Mouse (Mus musculus) stomach, postnatal 0 days (tissue): ENCODE data around the gene Ubl4b. TPM values are rescaled to one million over a fixed set of nuclear protein-coding genes. Genes with fewer than 3 reads are reported as not detected.

Experiments
- ATAC-seq: fragments of 200-750 bp; cut with Nextera tagmentation; 2 replicates; pipeline ENCODE4 v1.8.0; 2017; ENCODE audit not compliant: low FRiP score, low TSS enrichment
- DNase-seq: peaks from one replicate; pipeline ENCODE4 v3.0.0-alpha.2; 2016; ENCODE audit warnings: low spot score
- H3K27ac ChIP-seq: fragments of 300-500 bp; sonication (generic); replicated peaks from 2 replicates; pipeline ENCODE4 v1.5.1; 2014; ENCODE audit warnings: mild to moderate bottlenecking, control low read depth
- H3K27me3 ChIP-seq: fragments of 300-500 bp; sonication (generic); 2 replicates; pipeline ENCODE4 v1.6.1; 2014; ENCODE audit warnings: low read length; ENCODE audit not compliant: control insufficient read depth, insufficient read depth
- H3K36me3 ChIP-seq: fragments of 300-500 bp; sonication (generic); 2 replicates; pipeline ENCODE4 v1.6.1; 2014; ENCODE audit warnings: low read length, mixed read lengths; ENCODE audit not compliant: control insufficient read depth, insufficient read depth
- H3K4me1 ChIP-seq: fragments of 300-500 bp; sonication (generic); replicated peaks from 2 replicates; pipeline ENCODE4 v1.6.1; 2014; ENCODE audit warnings: antibody characterized with exemption; ENCODE audit not compliant: control insufficient read depth, insufficient read depth
- H3K4me2 ChIP-seq: fragments of 300-500 bp; sonication (generic); replicated peaks from 2 replicates; pipeline ENCODE4 v1.6.1; 2014; ENCODE audit warnings: low read depth, mild to moderate bottlenecking, control low read depth, moderate library complexity
- H3K4me3 ChIP-seq: fragments of 300-500 bp; sonication (generic); 2 replicates; pipeline ENCODE4 v1.5.1; 2014; ENCODE audit warnings: low read depth, low read length, control low read depth
- H3K9ac ChIP-seq: fragments of 300-500 bp; sonication (generic); 2 replicates; pipeline ENCODE4 v1.6.1; 2014; ENCODE audit warnings: mild to moderate bottlenecking, low read length, control low read depth, mixed read lengths
- H3K9me3 ChIP-seq: fragments of 300-500 bp; sonication (generic); 2 replicates; pipeline ENCODE4 v1.6.1; 2016; ENCODE audit warnings: low read length; ENCODE audit not compliant: control insufficient read depth
- CTCF ChIP-seq: IDR thresholded peaks from 2 replicates; pipeline ENCODE4 v1.5.1; 2016; ENCODE audit warnings: antibody characterized with exemption, low read depth, mild to moderate bottlenecking, moderate library complexity
- EP300 ChIP-seq: optimal IDR thresholded peaks from 2 replicates; pipeline ENCODE3; 2016; ENCODE audit warnings: antibody characterized with exemption
- WGBS: fragments of 180-500 bp; shearing (Covaris S2); extraction: QIAGEN DNeasy Blood & Tissue Kit; methylation state at CpG from one replicate; pipeline ENCODE4 v1.1.7; 2014; 5-methylcytosine and 5-hydroxymethylcytosine counted together
- polyA plus RNA-seq: library from polyadenylated mRNA; unstranded; fragments of >200 nt; fragmentation: Nextera tagmentation; extraction: Ambion mirVana; gene quantifications from 2 replicates; pipeline ENCODE4 v1.2.1, GENCODE M21; 2015

The Ubl4b gene
- polyA plus RNA-seq, 1 experiment from 2014 or later, result not detected

- peak overlapping the region; percentile 44 for H3K4me2 ChIP-seq
- no peaks in the 10 kb centered on the region for H3K36me3 ChIP-seq
- H3K4me3 ChIP-seq, result peak overlapping the region; percentile 17; the same call in 1 of the 2 replicates
- peak overlapping the region; percentile 23; the same call in 1 of the 2 replicates for H3K9ac ChIP-seq
- TF ChIP-seq CTCF (no peak), EP300 (no peak)
- H3K4me1 ChIP-seq, result no peaks in the 10 kb centered on the region
- 0 out of 2 replicates have a peak overlapping the region, but pooled peaks have one; percentile 18 for H3K27ac ChIP-seq
- peak; percentile 23 for DNase-seq
- no peaks in the 10 kb centered on the region for H3K9me3 ChIP-seq
- WGBS, result 3% methylated on average over 17 of the region's 17 CpGs
- no peaks in the 10 kb centered on the region for H3K27me3 ChIP-seq
- peak; percentile 66; the same call in 1 of the 2 replicates for ATAC-seq
These were observed 17.9 kb downstream of the Ubl4b start for GRCm38 (mm10) chr3:107536810-107537503.

GRCm38 (mm10) chr3:107534951-107535350 lies 19.9 kb downstream of the Ubl4b start:
- DNase-seq (no peak), ATAC-seq (no peak)
- no peak overlapping the region for H3K27ac ChIP-seq
- H3K36me3 ChIP-seq, result no peaks in the 10 kb centered on the region
- H3K27me3 ChIP-seq, result no peaks in the 10 kb centered on the region
- no peaks in the 10 kb centered on the region for H3K9me3 ChIP-seq
- 85% methylated on average over 7 of the region's 7 CpGs for WGBS
- no peak for TF ChIP-seq CTCF
- TF ChIP-seq EP300, result no peak
- no peak overlapping the region for H3K4me3 ChIP-seq
- H3K4me1 ChIP-seq, result no peaks in the 10 kb centered on the region
- no peak overlapping the region for H3K4me2 ChIP-seq
- H3K9ac ChIP-seq, result no peak overlapping the region

GRCm38 (mm10) chr3:107533532-107533931 lies 21.3 kb downstream of the Ubl4b start:
- Histone ChIP-seq H3K4me2 (no peak overlapping the region), H3K36me3 (no peaks in the 10 kb centered on the region), H3K4me3 (no peak overlapping the region), H3K27ac (no peak overlapping the region), H3K4me1 (no peaks in the 10 kb centered on the region), H3K9me3 (no peaks in the 10 kb centered on the region), H3K27me3 (no peaks in the 10 kb centered on the region), H3K9ac (no peak overlapping the region)
- DNase-seq (no peak), ATAC-seq (no peak)
- TF ChIP-seq CTCF, result no peak
- TF ChIP-seq EP300, result no peak
- WGBS, result 56% methylated on average over 4 of the region's 4 CpGs

GRCm38 (mm10) chr3:107530581-107530980 lies 24.3 kb downstream of the Ubl4b start:
- Histone ChIP-seq H3K9me3 (no peaks in the 10 kb centered on the region), H3K27me3 (no peaks in the 10 kb centered on the region), H3K4me2 (no peak overlapping the region), H3K9ac (no peak overlapping the region), H3K4me3 (no peak overlapping the region), H3K36me3 (no peaks in the 10 kb centered on the region), H3K4me1 (no peaks in the 10 kb centered on the region), H3K27ac (no peak overlapping the region)
- 73% methylated on average over 5 of the region's 5 CpGs for WGBS
- ATAC-seq (no peak), DNase-seq (no peak)
- TF ChIP-seq CTCF, result no peak
- TF ChIP-seq EP300, result no peak

GRCm38 (mm10) chr3:107529182-107529581 lies 25.7 kb downstream of the Ubl4b start:
- H3K4me3 ChIP-seq, result no peak overlapping the region
- 71% methylated on average over 5 of the region's 5 CpGs for WGBS
- H3K9ac ChIP-seq, result no peak overlapping the region
- no peaks in the 10 kb centered on the region for H3K9me3 ChIP-seq
- no peak for ATAC-seq
- H3K4me2 ChIP-seq, result no peak overlapping the region
- H3K27ac ChIP-seq, result no peak overlapping the region
- no peaks in the 10 kb centered on the region for H3K36me3 ChIP-seq
- TF ChIP-seq EP300 (no peak), CTCF (no peak)
- no peak for DNase-seq
- H3K4me1 ChIP-seq, result no peaks in the 10 kb centered on the region
- H3K27me3 ChIP-seq, result no peaks in the 10 kb centered on the region

- Histone ChIP-seq H3K27ac (no peak overlapping the region), H3K9ac (no peak overlapping the region), H3K36me3 (no peaks in the 10 kb centered on the region), H3K9me3 (no peaks in the 10 kb centered on the region), H3K4me1 (no peaks in the 10 kb centered on the region), H3K27me3 (no peaks in the 10 kb centered on the region), H3K4me3 (no peak overlapping the region), H3K4me2 (no peak overlapping the region)
- no peak for TF ChIP-seq EP300
- TF ChIP-seq CTCF, result no peak
- DNase-seq (no peak), ATAC-seq (no peak)
- WGBS, result 20% methylated on average over 9 of the region's 9 CpGs
These were observed 26.3 kb downstream of the Ubl4b start for GRCm38 (mm10) chr3:107528401-107529118.
